Mouse (Mus musculus): ENCODE measurements around the gene Plce1. TPM values are rescaled to one million over a fixed set of nuclear protein-coding genes. Genes with fewer than 3 reads are reported as not detected.

The Plce1 gene
- polyA plus RNA-seq, 1 experiment from 2014 or later, result 2.7 TPM

DNA sequence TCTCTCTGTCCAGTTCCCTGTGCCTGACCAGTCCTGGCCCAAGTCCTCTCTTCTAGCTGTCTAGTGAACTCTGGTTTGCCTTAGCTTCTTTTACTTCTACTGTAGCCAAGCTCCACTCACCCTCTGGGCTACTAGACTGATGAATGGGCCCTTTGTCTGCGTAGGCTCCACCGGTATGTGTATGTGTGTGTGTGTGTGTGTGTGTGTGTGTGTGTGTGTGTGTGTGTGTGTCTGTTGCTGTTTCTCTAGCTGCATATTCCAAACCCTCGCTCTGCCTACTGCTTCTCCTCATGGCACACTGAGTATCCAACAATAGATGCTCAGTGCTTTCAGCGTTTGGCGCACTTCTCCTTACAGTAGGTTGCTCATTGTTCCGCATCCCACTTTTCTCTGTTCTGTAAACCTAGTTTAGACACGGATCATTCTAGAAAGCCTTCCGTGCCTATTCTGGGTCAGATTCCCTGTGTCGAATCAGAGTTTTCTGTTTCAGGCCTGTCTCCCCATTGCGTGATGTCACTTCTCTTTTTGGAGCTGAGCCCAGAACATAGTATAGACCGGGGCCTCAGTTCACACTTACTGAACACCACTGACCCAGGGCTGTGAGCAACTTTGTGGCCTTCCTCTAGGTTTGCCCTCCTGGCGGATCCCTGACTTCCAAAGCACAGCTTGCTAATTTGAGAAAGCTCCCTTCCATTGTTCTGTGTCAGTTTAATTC lies 26.5 kb downstream of the Plce1 start:
- no peaks in the 10 kb centered on the region for H3K36me3 ChIP-seq (replicated peaks)
- WGBS, result 66% methylated on average over 12 of the region's 12 CpGs
- peak overlapping the region; percentile 51 for H3K27ac ChIP-seq (replicated peaks)
- no peaks in the 10 kb centered on the region for H3K9me3 ChIP-seq
- no peak overlapping the region for H3K4me3 ChIP-seq
- H3K27me3 ChIP-seq (replicated peaks; ENCODE audit: low read depth, poor library complexity, severe bottlenecking), result no peaks in the 10 kb centered on the region
- peak; percentile 60 for DNase-seq (ENCODE audit: low spot score)
- H3K4me1 ChIP-seq, result peaks cover 17% of the 10 kb centered on the region

- no peak for DNase-seq (ENCODE audit: low spot score)
- 70% methylated on average over 9 of the region's 9 CpGs for WGBS
- H3K27me3 ChIP-seq (replicated peaks; ENCODE audit: low read depth, poor library complexity, severe bottlenecking), result no peaks in the 10 kb centered on the region
- H3K9me3 ChIP-seq, result no peaks in the 10 kb centered on the region
- H3K4me1 ChIP-seq, result peaks cover 17% of the 10 kb centered on the region
- no peak overlapping the region for H3K4me3 ChIP-seq
- H3K36me3 ChIP-seq (replicated peaks), result no peaks in the 10 kb centered on the region
- no peak overlapping the region for H3K27ac ChIP-seq (replicated peaks)
Measured at GRCm38 (mm10) chr19:38507966-38508625, 27.2 kb downstream of the Plce1 start.

DNA sequence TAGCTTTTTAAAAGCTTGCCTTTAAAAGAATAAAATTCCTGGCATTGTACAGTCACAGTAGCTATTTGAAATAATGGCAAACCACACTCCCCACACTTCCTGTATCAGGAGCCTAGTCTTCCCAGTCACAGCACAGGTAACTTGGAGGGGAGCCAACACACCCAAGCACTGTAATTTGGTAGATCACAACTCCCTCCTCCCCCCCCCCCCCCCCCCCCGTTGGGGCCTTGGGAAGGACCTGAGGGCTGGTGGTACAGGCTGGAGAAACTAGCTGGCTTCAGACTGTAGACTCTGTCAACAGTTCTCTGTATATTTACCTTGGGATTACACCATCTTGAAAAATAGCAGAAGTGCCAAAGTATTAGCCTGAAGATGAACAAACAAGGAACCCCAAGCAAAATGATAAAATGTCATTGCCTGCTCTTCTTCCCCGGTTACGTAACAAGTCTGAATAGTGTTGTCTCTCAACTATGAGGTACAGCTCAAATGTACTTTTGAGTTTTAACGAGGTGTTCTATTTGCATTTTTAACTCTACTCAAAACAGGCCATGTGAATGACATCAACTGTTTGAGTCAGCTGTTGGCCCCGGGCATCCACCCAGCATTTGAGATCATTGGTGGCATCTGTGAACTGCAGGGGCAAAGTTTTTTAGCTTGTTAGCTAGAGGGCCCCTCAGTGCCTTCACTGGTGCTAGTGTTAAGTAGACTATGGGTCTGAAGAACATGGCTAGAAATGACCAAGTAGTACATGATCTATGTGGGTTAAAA lies 33.7 kb downstream of the Plce1 start:
- no peaks in the 10 kb centered on the region for H3K27me3 ChIP-seq (replicated peaks; ENCODE audit: low read depth, poor library complexity, severe bottlenecking)
- no peak overlapping the region for H3K4me3 ChIP-seq
- no peak overlapping the region for H3K27ac ChIP-seq (replicated peaks)
- no peaks in the 10 kb centered on the region for H3K4me1 ChIP-seq
- 85% methylated on average over 5 of the region's 5 CpGs for WGBS
- H3K9me3 ChIP-seq, result no peaks in the 10 kb centered on the region
- DNase-seq (ENCODE audit: low spot score), result no peak
- H3K36me3 ChIP-seq (replicated peaks), result no peaks in the 10 kb centered on the region

- Histone ChIP-seq H3K27me3 (replicated peaks; ENCODE audit: low read depth, poor library complexity, severe bottlenecking) (no peaks in the 10 kb centered on the region), H3K36me3 (replicated peaks) (peaks cover 15% of the 10 kb centered on the region), H3K27ac (replicated peaks) (no peak overlapping the region), H3K9me3 (peaks cover 10% of the 10 kb centered on the region; the same call in 1 of the 2 replicates), H3K4me1 (peaks cover 9% of the 10 kb centered on the region), H3K4me3 (no peak overlapping the region)
- DNase-seq (ENCODE audit: low spot score), result no peak
- WGBS, result 15% methylated on average over 3 of the region's 3 CpGs
Measured at GRCm38 (mm10) chr19:38526855-38527254, 45.9 kb downstream of the Plce1 start.

DNA sequence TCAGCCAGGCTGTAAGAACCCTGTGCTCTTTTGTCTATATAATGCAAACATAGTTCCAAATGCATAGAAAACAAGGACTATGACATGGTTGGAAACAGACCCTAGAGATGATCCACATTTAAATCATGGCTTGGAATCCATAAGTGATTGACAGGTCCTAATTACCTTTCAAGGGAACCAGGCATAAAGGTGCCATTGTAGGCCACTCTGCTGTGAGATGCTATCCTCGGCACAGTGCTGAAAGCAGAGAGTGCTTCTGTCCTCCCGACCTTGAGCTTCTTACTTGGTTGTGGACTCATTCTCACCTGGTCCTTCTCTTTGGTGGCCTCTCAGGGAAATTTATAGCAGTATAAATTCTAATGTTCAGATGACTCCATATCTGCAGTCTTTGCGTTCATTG lies 46.6 kb downstream of the Plce1 start:
- DNase-seq (ENCODE audit: low spot score), result no peak
- Histone ChIP-seq H3K9me3 (peaks cover 10% of the 10 kb centered on the region; the same call in 1 of the 2 replicates), H3K27me3 (replicated peaks; ENCODE audit: low read depth, poor library complexity, severe bottlenecking) (no peaks in the 10 kb centered on the region), H3K4me1 (peaks cover 9% of the 10 kb centered on the region), H3K27ac (replicated peaks) (no peak overlapping the region), H3K36me3 (replicated peaks) (peaks cover 15% of the 10 kb centered on the region), H3K4me3 (no peak overlapping the region)
- WGBS, result 44% methylated on average over 3 of the region's 3 CpGs

DNA sequence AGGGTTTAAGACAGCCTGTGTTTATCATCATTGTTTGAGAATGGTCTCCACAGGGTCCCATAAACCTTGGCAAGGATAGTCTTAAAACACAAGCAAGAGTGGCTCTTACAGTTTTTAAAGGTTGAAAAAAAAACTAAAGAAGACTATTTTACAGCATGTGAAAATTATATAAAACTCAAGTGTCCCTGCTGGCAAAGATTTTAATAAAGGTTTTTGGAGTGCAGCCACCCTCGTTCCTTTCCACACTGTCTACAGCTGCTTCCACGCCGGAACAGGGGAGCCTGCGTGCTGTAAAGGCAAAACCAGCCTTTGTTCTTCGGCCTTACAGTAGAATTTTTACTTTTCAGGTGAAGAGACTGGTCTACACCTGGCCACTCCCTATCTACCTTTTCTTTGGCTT lies 52.3 kb downstream of the Plce1 start:
- no peak overlapping the region for H3K27ac ChIP-seq (replicated peaks)
- no peaks in the 10 kb centered on the region for H3K9me3 ChIP-seq
- no peak for DNase-seq (ENCODE audit: low spot score)
- 92% methylated on average over 5 of the region's 5 CpGs for WGBS
- no peaks in the 10 kb centered on the region for H3K36me3 ChIP-seq (replicated peaks)
- H3K4me1 ChIP-seq, result no peaks in the 10 kb centered on the region
- H3K27me3 ChIP-seq (replicated peaks; ENCODE audit: low read depth, poor library complexity, severe bottlenecking), result no peaks in the 10 kb centered on the region
- H3K4me3 ChIP-seq, result no peak overlapping the region

- WGBS, result 73% methylated on average over 3 of the region's 3 CpGs
- H3K27me3 ChIP-seq (replicated peaks; ENCODE audit: low read depth, poor library complexity, severe bottlenecking), result no peaks in the 10 kb centered on the region
- no peak overlapping the region for H3K4me3 ChIP-seq
- H3K4me1 ChIP-seq, result 0 out of 2 replicates have a peak, but pooled peaks cover 9% of the 10 kb centered on the region
- no peaks in the 10 kb centered on the region for H3K9me3 ChIP-seq
- H3K27ac ChIP-seq (replicated peaks), result no peak overlapping the region
- H3K36me3 ChIP-seq (replicated peaks), result no peaks in the 10 kb centered on the region
- no peak for DNase-seq (ENCODE audit: low spot score)
Measured at GRCm38 (mm10) chr19:38539338-38539737, 58.4 kb downstream of the Plce1 start.

DNA sequence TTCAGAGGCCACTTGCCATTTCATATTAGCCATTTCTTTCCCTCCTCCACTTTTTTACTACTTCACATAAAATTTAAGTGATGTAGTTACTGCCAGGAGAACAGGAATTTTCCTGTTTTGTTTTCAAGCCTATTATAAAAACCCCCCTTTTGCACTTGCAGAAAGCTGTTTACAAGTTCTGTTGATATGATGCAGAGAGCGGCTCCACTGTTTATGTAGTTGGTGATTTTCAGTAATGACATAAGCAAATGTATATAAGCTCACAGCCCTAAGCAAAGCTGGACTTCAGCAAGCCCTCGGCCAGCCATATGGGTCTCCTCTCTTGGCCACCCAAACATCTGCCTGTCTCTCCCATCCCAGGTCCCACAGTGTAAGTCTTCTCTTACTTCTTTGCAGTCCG lies 59.6 kb downstream of the Plce1 start:
- no peak for DNase-seq (ENCODE audit: low spot score)
- H3K27ac ChIP-seq (replicated peaks), result no peak overlapping the region
- 91% methylated on average over 3 of the region's 3 CpGs for WGBS

GRCm38 (mm10) chr19:38549487-38550058 lies 68.7 kb downstream of the Plce1 start:
- DNase-seq (ENCODE audit: low spot score), result no peak
- no peaks in the 10 kb centered on the region for H3K36me3 ChIP-seq (replicated peaks)
- H3K9me3 ChIP-seq, result no peaks in the 10 kb centered on the region
- 87% methylated on average over 8 of the region's 8 CpGs for WGBS
- no peaks in the 10 kb centered on the region for H3K27me3 ChIP-seq (replicated peaks; ENCODE audit: low read depth, poor library complexity, severe bottlenecking)
- H3K4me1 ChIP-seq, result peaks cover 3% of the 10 kb centered on the region; the same call in 1 of the 2 replicates
- H3K27ac ChIP-seq (replicated peaks), result no peak overlapping the region
- no peak overlapping the region for H3K4me3 ChIP-seq

More for the DNA sequence above, 59.6 kb downstream of the Plce1 start:
- H3K27me3 ChIP-seq (replicated peaks; ENCODE audit: low read depth, poor library complexity, severe bottlenecking), result no peaks in the 10 kb centered on the region
- no peaks in the 10 kb centered on the region for H3K36me3 ChIP-seq (replicated peaks)
- no peak overlapping the region for H3K4me3 ChIP-seq
- H3K4me1 ChIP-seq, result 0 out of 2 replicates have a peak, but pooled peaks cover 9% of the 10 kb centered on the region
- H3K9me3 ChIP-seq, result no peaks in the 10 kb centered on the region

DNA sequence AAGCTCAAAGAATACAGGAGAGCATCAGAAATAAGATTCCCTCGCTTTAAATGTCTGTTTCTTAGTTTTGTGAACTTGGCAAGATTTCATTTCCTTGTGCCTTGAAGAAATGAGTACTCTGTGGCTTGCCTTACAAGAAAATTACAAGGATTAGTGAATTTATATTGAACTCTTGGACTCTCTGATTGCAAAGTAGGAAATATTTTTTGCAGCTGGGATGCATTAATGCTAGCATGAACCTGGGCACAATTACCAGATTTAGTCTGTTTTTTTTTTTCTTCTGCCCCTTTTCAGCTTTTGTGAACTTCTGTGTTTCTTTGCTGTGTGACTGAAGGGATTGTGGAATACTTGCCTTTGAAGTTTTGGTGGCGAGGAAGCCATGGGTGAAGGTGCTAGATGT lies 72.6 kb downstream of the Plce1 start:
- H3K27ac ChIP-seq (replicated peaks), result no peak overlapping the region
- H3K9me3 ChIP-seq, result no peaks in the 10 kb centered on the region
- WGBS, result 76% methylated on average over 2 of the region's 2 CpGs
- no peak for DNase-seq (ENCODE audit: low spot score)
- H3K4me1 ChIP-seq, result peaks cover 3% of the 10 kb centered on the region; the same call in 1 of the 2 replicates
- H3K4me3 ChIP-seq, result no peak overlapping the region
- no peaks in the 10 kb centered on the region for H3K36me3 ChIP-seq (replicated peaks)
- no peaks in the 10 kb centered on the region for H3K27me3 ChIP-seq (replicated peaks; ENCODE audit: low read depth, poor library complexity, severe bottlenecking)

- Histone ChIP-seq H3K4me1 (peaks cover 3% of the 10 kb centered on the region; the same call in 1 of the 2 replicates), H3K4me3 (no peak overlapping the region), H3K36me3 (replicated peaks) (no peaks in the 10 kb centered on the region), H3K9me3 (no peaks in the 10 kb centered on the region), H3K27me3 (replicated peaks; ENCODE audit: low read depth, poor library complexity, severe bottlenecking) (no peaks in the 10 kb centered on the region), H3K27ac (replicated peaks) (no peak overlapping the region)
- no peak for DNase-seq (ENCODE audit: low spot score)
- 85% methylated on average over 3 of the region's 3 CpGs for WGBS
Measured at GRCm38 (mm10) chr19:38555399-38555798, 74.5 kb downstream of the Plce1 start.

- Histone ChIP-seq H3K36me3 (replicated peaks) (no peaks in the 10 kb centered on the region), H3K27me3 (replicated peaks; ENCODE audit: low read depth, poor library complexity, severe bottlenecking) (no peaks in the 10 kb centered on the region), H3K9me3 (no peaks in the 10 kb centered on the region), H3K27ac (replicated peaks) (no peak overlapping the region), H3K4me1 (peaks cover 3% of the 10 kb centered on the region; the same call in 1 of the 2 replicates), H3K4me3 (no peak overlapping the region)
- 63% methylated on average over 1 of the region's 1 CpGs for WGBS
- peak; percentile 48 for DNase-seq (ENCODE audit: low spot score)
Measured at GRCm38 (mm10) chr19:38558816-38559215, 77.9 kb downstream of the Plce1 start.

All from embryonic facial prominence, embryonic 10.5 days (tissue).